Comparison of ENCODE assay signal across 11 mouse cellular contexts in the genomic region with DNA sequence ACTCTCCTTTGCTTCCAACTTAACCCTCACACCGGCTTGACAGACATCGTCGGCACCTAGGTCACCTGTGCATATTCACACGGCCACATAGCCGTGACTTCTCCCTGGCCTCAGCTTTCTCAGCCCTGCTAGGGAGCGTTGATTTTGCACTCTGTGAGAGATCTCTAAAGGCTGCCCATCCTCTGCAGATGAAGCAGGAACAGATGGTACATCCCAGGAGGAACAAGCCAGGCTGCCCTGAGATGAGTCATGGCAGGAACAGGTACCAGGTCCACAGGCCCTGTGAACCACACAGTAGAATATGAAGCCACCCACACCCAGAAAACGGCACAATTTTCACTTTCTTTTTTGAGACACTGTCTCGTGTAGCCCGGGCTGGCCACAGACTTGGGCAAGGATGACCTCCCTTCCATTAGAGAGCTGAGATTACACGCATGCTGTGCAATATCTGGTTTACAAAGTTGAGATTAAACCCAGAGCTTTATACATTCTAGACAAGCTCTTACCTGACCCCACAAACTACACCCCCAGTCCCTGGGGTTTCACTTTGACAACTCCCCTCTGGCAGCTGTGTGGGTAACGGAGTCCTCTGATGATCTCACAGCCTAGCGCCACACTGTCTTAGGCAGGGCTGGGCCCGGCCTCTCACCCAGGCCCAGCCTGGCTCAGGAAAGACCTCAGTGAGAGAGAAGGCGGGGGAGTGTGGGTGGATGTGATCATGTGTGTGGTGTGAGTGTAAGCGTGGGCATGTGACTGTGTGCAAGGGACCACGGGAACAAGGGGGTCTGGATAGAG. TPM values are rescaled to one million over a fixed set of nuclear protein-coding genes. Genes with fewer than 3 reads are reported as not detected.
DNase-seq lines count a peak whose midpoint lies in the region; ATAC-seq and TF ChIP-seq lines count a peak whose summit lies in the region.
"Had no signal": no experiment of that assay in that cellular context is flagged by ENCODE, and none has a peak within 500 bp of the region (broad histone marks: within the 10 kb centered on the region; RNA-seq: fewer than 3 reads in every experiment).

No protein-coding gene starts in this region.

- no peaks in the 10 kb centered on the region for H3K9me3 ChIP-seq in hindbrain, embryonic 11.5 days (ENCODE audit: control insufficient read depth, low read length)
- H3K9me3 ChIP-seq in hindbrain, embryonic 12.5 days (replicated peaks), result no peaks in the 10 kb centered on the region
- no peaks in the 10 kb centered on the region for H3K9me3 ChIP-seq in stomach, postnatal 0 days (ENCODE audit: control insufficient read depth, low read length)
- H3K9me3 ChIP-seq: hindbrain, embryonic 15.5 days had no signal

- H3K4me2 ChIP-seq in hindbrain, embryonic 11.5 days (replicated peaks; ENCODE audit: low read depth, low read length), result no peak overlapping the region
- H3K4me2 ChIP-seq in hindbrain, embryonic 12.5 days (replicated peaks), result no peak overlapping the region
- no peak overlapping the region for H3K4me2 ChIP-seq in stomach, postnatal 0 days (replicated peaks; ENCODE audit: low read depth)
- H3K4me2 ChIP-seq: hindbrain, embryonic 15.5 days; lung, embryonic 14.5 days had no signal

- H3K9ac ChIP-seq in hindbrain, embryonic 11.5 days (ENCODE audit: low read depth, low read length), result no peak overlapping the region
- no peak overlapping the region for H3K9ac ChIP-seq in hindbrain, embryonic 12.5 days
- H3K9ac ChIP-seq in stomach, postnatal 0 days (ENCODE audit: low read length), result no peak overlapping the region
- H3K9ac ChIP-seq: hindbrain, embryonic 15.5 days; lung, embryonic 14.5 days had no signal

- no peak for DNase-seq in hindbrain, embryonic 11.5 days (ENCODE audit: low spot score)
- DNase-seq in thymus, postnatal 0 days (ENCODE audit: low spot score), result peak; percentile 33
- no peak for DNase-seq in thymus, postnatal 10 days (ENCODE audit: low spot score in 2 of 2)
- peak; percentile 84 for DNase-seq in cerebellum, adult 9-10 months
- DNase-seq in adrenal gland, postnatal 14 days, result no peak
- no peak for DNase-seq in stomach, postnatal 0 days (ENCODE audit: low spot score)
- DNase-seq: layer of hippocampus, postnatal 36 days; lung, embryonic 14.5 days had no signal

- no peak for TF ChIP-seq CTCF in small intestine, adult 2 months (IDR thresholded peaks at IDR 0.05; ENCODE audit: extremely low read depth, insufficient read length, insufficient replicate concordance, low read depth, low read length)
- no peak for TF ChIP-seq CTCF in stomach, postnatal 0 days (IDR thresholded peaks at IDR 0.05; ENCODE audit: low read depth)

- H3K36me3 ChIP-seq in hindbrain, embryonic 11.5 days (ENCODE audit: control insufficient read depth, insufficient read depth, low read length), result no peaks in the 10 kb centered on the region
- no peaks in the 10 kb centered on the region for H3K36me3 ChIP-seq in hindbrain, embryonic 12.5 days
- H3K36me3 ChIP-seq in small intestine, adult 2 months (ENCODE audit: control insufficient read depth, insufficient read depth, low read length), result no peaks in the 10 kb centered on the region; the same call in 1 of the 2 replicates
- H3K36me3 ChIP-seq in stomach, postnatal 0 days (ENCODE audit: control insufficient read depth, insufficient read depth, low read length), result no peaks in the 10 kb centered on the region
- H3K36me3 ChIP-seq: hindbrain, embryonic 15.5 days had no signal

- H3K4me1 ChIP-seq in hindbrain, embryonic 11.5 days (replicated peaks; ENCODE audit: control insufficient read depth, insufficient read depth, low read length), result peaks cover 6% of the 10 kb centered on the region; the same call in 1 of the 2 replicates
- H3K4me1 ChIP-seq in hindbrain, embryonic 12.5 days, result peaks cover 11% of the 10 kb centered on the region
- peaks cover 49% of the 10 kb centered on the region for H3K4me1 ChIP-seq in small intestine, adult 2 months (ENCODE audit: control insufficient read depth, insufficient read depth, insufficient read length, low read length)
- no peaks in the 10 kb centered on the region for H3K4me1 ChIP-seq in stomach, postnatal 0 days (replicated peaks; ENCODE audit: control insufficient read depth, insufficient read depth)

- WGBS in hindbrain, embryonic 11.5 days, result 83% methylated on average over 16 of the region's 16 CpGs
- 82% methylated on average over 16 of the region's 16 CpGs for WGBS in hindbrain, embryonic 12.5 days
- 67% methylated on average over 16 of the region's 16 CpGs for WGBS in small intestine, adult 2 months
- WGBS in stomach, postnatal 0 days, result 78% methylated on average over 16 of the region's 16 CpGs

- H3K27ac ChIP-seq in hindbrain, embryonic 11.5 days (ENCODE audit: low read depth, low read length), result no peak overlapping the region
- no peak overlapping the region for H3K27ac ChIP-seq in hindbrain, embryonic 12.5 days
- H3K27ac ChIP-seq in small intestine, adult 2 months (ENCODE audit: insufficient read depth, low read depth, low read length), result peak overlapping the region; percentile 82
- no peak overlapping the region for H3K27ac ChIP-seq in stomach, postnatal 0 days (replicated peaks)
- H3K27ac ChIP-seq: hindbrain, embryonic 15.5 days had no signal

- H3K27me3 ChIP-seq in hindbrain, embryonic 11.5 days (ENCODE audit: control insufficient read depth, insufficient read depth, low read length), result peaks cover 12% of the 10 kb centered on the region
- peaks cover 30% of the 10 kb centered on the region for H3K27me3 ChIP-seq in hindbrain, embryonic 12.5 days
- no peaks in the 10 kb centered on the region for H3K27me3 ChIP-seq in small intestine, adult 2 months (ENCODE audit: control insufficient read depth, insufficient read depth, low read length)
- H3K27me3 ChIP-seq in stomach, postnatal 0 days (ENCODE audit: control insufficient read depth, insufficient read depth, low read length), result no peaks in the 10 kb centered on the region

- 0 out of 2 replicates have a peak, but pooled peaks have one; percentile 43 for ATAC-seq in hindbrain, embryonic 11.5 days (ENCODE audit: low FRiP score)
- no peak for ATAC-seq in hindbrain, embryonic 12.5 days (ENCODE audit: low FRiP score)
- no peak for ATAC-seq in stomach, postnatal 0 days (ENCODE audit: low FRiP score, low TSS enrichment)

- no peak overlapping the region for H3K4me3 ChIP-seq in hindbrain, embryonic 11.5 days (ENCODE audit: low read depth, low read length)
- H3K4me3 ChIP-seq in hindbrain, embryonic 12.5 days, result no peak overlapping the region
- no peak overlapping the region for H3K4me3 ChIP-seq in small intestine, adult 2 months (ENCODE audit: low read depth, low read length)
- no peak overlapping the region for H3K4me3 ChIP-seq in stomach, postnatal 0 days (ENCODE audit: low read depth, low read length)
- H3K4me3 ChIP-seq: hindbrain, embryonic 15.5 days had no signal

- no peak for TF ChIP-seq POLR2A in small intestine, adult 2 months (IDR thresholded peaks at IDR 0.05; ENCODE audit: low read depth, low read length)

- TF ChIP-seq EP300 in stomach, postnatal 0 days (optimal IDR thresholded peaks at IDR 0.05), result no peak

RNA-seq across cellular contexts. Expression of a gene that starts 10.5 kb away (rescaled TPM):
- polyA plus RNA-seq in hindbrain, embryonic 11.5 days (2014; fragmentation: Nextera tagmentation; extraction: Ambion mirVana), result 10.7 and 15.2 TPM in 2 replicates
- 21.9 and 22.5 TPM in 2 replicates for polyA plus RNA-seq in hindbrain, embryonic 12.5 days (2016; fragmentation: Nextera tagmentation; extraction: Ambion mirVana)
- polyA plus RNA-seq in thymus, postnatal 0 days (2015; fragmentation: Nextera tagmentation; extraction: Ambion mirVana), result 2.6 and 2.8 TPM in 2 replicates
- 26.9 and 51.7 TPM in 2 replicates for polyA plus RNA-seq in small intestine, adult 2 months (2012; rRNA removed)
- 58.6 and 86.2 TPM in 2 replicates for total RNA-seq in adrenal gland, postnatal 14 days (2021)
- polyA plus RNA-seq in stomach, postnatal 0 days (2015; fragmentation: Nextera tagmentation; extraction: Ambion mirVana), result 2.1 and 2.4 TPM in 2 replicates

RNA-seq across cellular contexts. Expression of a gene that starts 36.5 kb away (rescaled TPM):
- polyA plus RNA-seq in hindbrain, embryonic 11.5 days (2014; fragmentation: Nextera tagmentation; extraction: Ambion mirVana), result 0.24 and 0.25 TPM in 2 replicates
- polyA plus RNA-seq in hindbrain, embryonic 12.5 days (2016; fragmentation: Nextera tagmentation; extraction: Ambion mirVana), result 0.28 and 0.73 TPM in 2 replicates
- polyA plus RNA-seq in thymus, postnatal 0 days (2015; fragmentation: Nextera tagmentation; extraction: Ambion mirVana), result 0.55 and 0.70 TPM in 2 replicates
- polyA plus RNA-seq in small intestine, adult 2 months (2012; rRNA removed), result 0.65 and 1.4 TPM in 2 replicates
- 2.1 and 2.4 TPM in 2 replicates for total RNA-seq in adrenal gland, postnatal 14 days (2021)
- 0.57 and 0.65 TPM in 2 replicates for polyA plus RNA-seq in stomach, postnatal 0 days (2015; fragmentation: Nextera tagmentation; extraction: Ambion mirVana)

Comparison
In these comparisons a context has a peak if more than half of its experiments do, and no peak if none do; other contexts are left out.
1. DNase-seq: peak in thymus, postnatal 0 days (single experiment) and cerebellum, adult 9-10 months (single experiment); none in hindbrain, embryonic 11.5 days (single experiment), thymus, postnatal 10 days (0 of 2), adrenal gland, postnatal 14 days (single experiment) and stomach, postnatal 0 days (single experiment).